Mouse (Mus musculus) lung, postnatal 0 days (tissue): Measurements from ENCODE around the gene 1700018F24Rik. TPM values are rescaled to one million over a fixed set of nuclear protein-coding genes. Genes with fewer than 3 reads are reported as not detected.
"Not testable (repeated sequence)": the region's sequence is repeated elsewhere in the genome, so short reads cannot be mapped to it uniquely, and the experiment has no call there.

Experiments used
- ATAC-seq: fragments of 200-750 bp; cut with Nextera tagmentation; 2 replicates; pipeline ENCODE4 v1.8.0; 2017; ENCODE audit warnings: moderate library complexity
- DNase-seq: peaks from one replicate; pipeline ENCODE4 v3.0.0-alpha.2; 2016; ENCODE audit warnings: low spot score
- H3K27ac ChIP-seq: fragments of 300-500 bp; sonication (generic); 2 replicates; pipeline ENCODE4 v1.5.1; 2014; ENCODE audit warnings: antibody characterized with exemption, mild to moderate bottlenecking, low read length, mixed read lengths
- H3K27me3 ChIP-seq: fragments of 300-500 bp; sonication (generic); replicated peaks from 2 replicates; pipeline ENCODE4 v1.6.1; 2014; ENCODE audit warnings: low read length, mixed read lengths; ENCODE audit not compliant: insufficient read depth
- H3K36me3 ChIP-seq: fragments of 300-500 bp; sonication (generic); 2 replicates; pipeline ENCODE4 v1.6.1; 2014; ENCODE audit warnings: low read length, mixed read lengths; ENCODE audit not compliant: insufficient read depth
- H3K4me1 ChIP-seq: fragments of 300-500 bp; sonication (generic); 2 replicates; pipeline ENCODE4 v1.6.1; 2014; ENCODE audit warnings: antibody characterized with exemption, low read depth, low read length, mixed read lengths; ENCODE audit not compliant: insufficient read depth
- H3K4me2 ChIP-seq: fragments of 300-500 bp; sonication (generic); replicated peaks from 2 replicates; pipeline ENCODE4 v1.6.1; 2014; ENCODE audit warnings: low read depth, mild to moderate bottlenecking, low read length, moderate library complexity, mixed read lengths
- H3K4me3 ChIP-seq: fragments of 300-500 bp; sonication (generic); 2 replicates; pipeline ENCODE4 v1.5.1; 2014; ENCODE audit warnings: low read depth, low read length
- H3K9ac ChIP-seq: fragments of 300-500 bp; sonication (generic); replicated peaks from 2 replicates; pipeline ENCODE4 v1.6.1; 2014; ENCODE audit warnings: low read depth, mild to moderate bottlenecking
- H3K9me3 ChIP-seq: fragments of 300-500 bp; sonication (generic); 2 replicates; pipeline ENCODE4 v1.6.1; 2016; ENCODE audit warnings: low read length, mixed read lengths
- CTCF ChIP-seq: IDR thresholded peaks from 2 replicates; pipeline ENCODE4 v1.5.1; 2016; ENCODE audit warnings: antibody characterized with exemption, mild to moderate bottlenecking
- EP300 ChIP-seq: IDR thresholded peaks from 2 replicates; pipeline ENCODE4 v1.6.1; 2016; ENCODE audit warnings: antibody characterized with exemption, mild to moderate bottlenecking, control low read depth
- WGBS: fragments of 180-500 bp; shearing (Covaris S2); extraction: QIAGEN DNeasy Blood & Tissue Kit; methylation state at CpG from one replicate; pipeline ENCODE4 v1.1.7; 2014; 5-methylcytosine and 5-hydroxymethylcytosine counted together
- polyA plus RNA-seq: library from polyadenylated mRNA; unstranded; fragments of >200 nt; fragmentation: Nextera tagmentation; extraction: Ambion mirVana; gene quantifications from 2 replicates; pipeline ENCODE4 v1.2.1, GENCODE M21; 2015

The 1700018F24Rik gene
- polyA plus RNA-seq, 1 experiment from 2014 or later: 0.73 TPM

GRCm38 (mm10) chr5:145075081-145075480 lies 32.3 kb downstream of the 1700018F24Rik start:
- H3K9me3 ChIP-seq: no peaks in the 10 kb centered on the region
- ATAC-seq: no peak

DNA sequence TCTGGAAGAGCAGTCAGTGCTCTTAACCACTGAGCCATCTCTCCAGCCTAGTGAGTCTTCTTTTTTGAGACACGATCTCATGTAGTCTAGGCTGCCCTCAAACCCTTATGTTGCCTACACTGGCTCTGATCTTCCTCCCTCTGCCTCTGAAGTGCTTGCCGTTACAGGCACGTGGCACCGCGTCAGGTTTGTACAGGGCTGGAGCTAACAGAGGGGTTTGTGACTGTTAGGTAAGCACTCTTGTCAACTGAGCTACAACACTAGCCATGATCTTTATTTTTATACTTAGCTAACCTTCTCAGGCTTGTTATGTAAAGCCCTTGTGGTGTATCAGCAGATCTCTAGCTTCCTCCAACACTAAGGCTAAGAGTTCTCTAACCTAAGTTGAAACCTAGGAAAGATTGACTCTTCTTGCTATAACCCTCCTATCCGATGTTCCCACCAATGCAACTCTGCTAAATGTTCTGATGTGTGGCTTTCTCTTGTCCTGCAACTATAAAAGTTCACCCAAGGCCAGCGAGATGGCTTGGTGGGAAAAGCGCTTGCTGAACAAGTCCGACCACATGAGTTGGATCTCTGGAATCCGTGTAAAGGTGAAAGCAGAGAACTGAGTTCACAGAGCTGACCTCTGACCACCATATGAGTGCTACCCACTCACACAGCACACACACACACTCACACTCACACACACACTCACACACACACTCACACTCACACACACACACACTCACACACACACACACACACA lies 39.2 kb downstream of the 1700018F24Rik start:
- TF ChIP-seq EP300: no peak
- TF ChIP-seq CTCF: no peak
- Histone ChIP-seq H3K36me3 (no peaks in the 10 kb centered on the region), H3K9ac (no peak overlapping the region), H3K27ac (peak overlapping the region; percentile 44; the same call in 1 of the 2 replicates), H3K27me3 (no peaks in the 10 kb centered on the region), H3K4me2 (no peak overlapping the region), H3K4me1 (peaks cover 4% of the 10 kb centered on the region; the same call in 1 of the 2 replicates), H3K9me3 (no peaks in the 10 kb centered on the region), H3K4me3 (no peak overlapping the region)
- peak; percentile 62 for DNase-seq
- 58% methylated on average over 10 of the region's 10 CpGs for WGBS
- ATAC-seq: peak; percentile 48

More at GRCm38 (mm10) chr5:145075081-145075480, 32.3 kb downstream of the 1700018F24Rik start:
- no peak overlapping the region for H3K27ac ChIP-seq
- no peak overlapping the region for H3K9ac ChIP-seq
- TF ChIP-seq EP300 (no peak), CTCF (no peak)
- H3K36me3 ChIP-seq: no peaks in the 10 kb centered on the region
- no peak overlapping the region for H3K4me2 ChIP-seq
- no peaks in the 10 kb centered on the region for H3K27me3 ChIP-seq
- DNase-seq: no peak
- no peaks in the 10 kb centered on the region for H3K4me1 ChIP-seq
- WGBS: 48% methylated on average over 3 of the region's 3 CpGs
- no peak overlapping the region for H3K4me3 ChIP-seq

GRCm38 (mm10) chr5:145083201-145083600 lies 40.4 kb downstream of the 1700018F24Rik start:
- ATAC-seq, H3K27me3 ChIP-seq, H3K9me3 ChIP-seq, H3K4me1 ChIP-seq, DNase-seq, H3K36me3 ChIP-seq, H3K9ac ChIP-seq: not testable (repeated sequence)
- Histone ChIP-seq H3K4me2 (peak overlapping the region; percentile 85), H3K27ac (peak overlapping the region; percentile 44; the same call in 1 of the 2 replicates), H3K4me3 (peak overlapping the region; percentile 89; the same call in 1 of the 2 replicates)
- WGBS: 55% methylated on average over 6 of the region's 6 CpGs

DNA sequence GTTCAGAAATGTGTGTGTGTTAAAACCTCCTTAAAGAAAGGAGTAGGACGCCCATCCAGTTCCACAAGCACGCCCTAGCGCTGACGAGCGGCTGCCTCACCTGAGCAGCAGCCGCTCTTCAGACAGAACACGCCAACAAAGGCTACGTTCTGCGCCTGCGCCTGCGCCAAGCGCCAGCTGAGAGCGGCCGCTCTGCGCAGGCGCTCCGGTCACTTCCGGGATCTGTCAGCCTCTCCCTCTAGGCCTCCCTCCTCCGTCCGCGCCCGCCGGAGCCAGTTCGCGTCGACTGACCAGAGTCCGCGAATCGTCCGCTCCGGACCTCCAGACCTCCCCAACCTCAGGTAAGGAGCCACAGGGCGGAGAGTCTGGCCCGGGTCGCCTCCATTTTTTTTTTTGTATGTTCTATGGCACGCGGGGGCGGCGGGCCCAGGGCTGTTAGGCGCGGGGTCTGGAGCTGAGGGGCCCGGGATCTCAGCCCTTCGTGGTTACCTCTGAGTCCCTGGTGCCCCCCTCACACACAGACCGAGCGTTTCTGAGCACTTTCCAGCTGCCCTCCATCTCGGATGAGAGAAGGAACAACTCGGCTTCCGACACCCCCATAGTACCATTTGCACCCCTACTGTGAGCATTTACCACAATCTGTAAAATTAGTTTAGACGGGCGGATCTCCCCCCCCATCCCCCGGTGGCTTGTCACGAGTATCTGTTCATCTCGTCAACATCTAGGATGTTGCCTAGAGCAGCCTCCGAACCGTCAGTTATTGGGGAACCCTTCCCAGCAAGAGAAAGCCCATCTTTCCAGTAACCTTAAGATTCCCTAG lies 41.1 kb downstream of the 1700018F24Rik start, which contains the start of the genes Arpc1a and Kpna7:
TSS of gene Arpc1a (plus strand) at position 199 of the 820 bp plus-strand sequence.
TSS of gene Kpna7 (minus strand) at position 399 of the 820 bp plus-strand sequence.
- peaks cover 4% of the 10 kb centered on the region; the same call in 1 of the 2 replicates for H3K4me1 ChIP-seq
- no peaks in the 10 kb centered on the region for H3K9me3 ChIP-seq
- no peak for TF ChIP-seq CTCF
- H3K36me3 ChIP-seq: no peaks in the 10 kb centered on the region
- H3K4me3 ChIP-seq: peak within 1 kb of the TSS; percentile 89
- H3K9ac ChIP-seq: peak within 1 kb of the TSS; percentile 93
- WGBS: under 1% methylated on average over 53 of the region's 54 CpGs
- peak within 1 kb of the TSS; percentile 85 for H3K27ac ChIP-seq
- H3K27me3 ChIP-seq: no peaks in the 10 kb centered on the region
- H3K4me2 ChIP-seq: peak within 1 kb of the TSS; percentile 85
- peak; percentile 98 for DNase-seq
- peak; percentile 98 for ATAC-seq

- Histone ChIP-seq H3K27me3 (no peaks in the 10 kb centered on the region), H3K36me3 (no peaks in the 10 kb centered on the region), H3K4me2 (peak overlapping the region; percentile 85), H3K9ac (peak overlapping the region; percentile 93), H3K4me3 (peak overlapping the region; percentile 89), H3K4me1 (peaks cover 4% of the 10 kb centered on the region; the same call in 1 of the 2 replicates), H3K9me3 (no peaks in the 10 kb centered on the region), H3K27ac (no peak overlapping the region)
- no peak for TF ChIP-seq EP300
- TF ChIP-seq CTCF: no peak
- DNase-seq (no peak), ATAC-seq (no peak)
- WGBS: 44% methylated on average over 2 of the region's 2 CpGs
Measured at GRCm38 (mm10) chr5:145084822-145085221, 42.0 kb downstream of the 1700018F24Rik start.

GRCm38 (mm10) chr5:145088186-145088585 lies 45.4 kb downstream of the 1700018F24Rik start:
- 93% methylated on average over 2 of the region's 2 CpGs for WGBS
- H3K4me2 ChIP-seq: no peak overlapping the region
- no peak overlapping the region for H3K27ac ChIP-seq
- H3K4me1 ChIP-seq: peaks cover 4% of the 10 kb centered on the region; the same call in 1 of the 2 replicates
- no peak for ATAC-seq
- peaks cover 8% of the 10 kb centered on the region; the same call in 1 of the 2 replicates for H3K36me3 ChIP-seq
- H3K9ac ChIP-seq: no peak overlapping the region
- no peaks in the 10 kb centered on the region for H3K9me3 ChIP-seq
- no peak overlapping the region for H3K4me3 ChIP-seq
- H3K27me3 ChIP-seq: no peaks in the 10 kb centered on the region
- DNase-seq: no peak
- peak; percentile 28 for TF ChIP-seq CTCF
- no peak for TF ChIP-seq EP300
